Mouse (Mus musculus) erythroblast, embryonic 14.5 days (primary cell): ENCODE results near the gene Cdcp2.

Experiments
- GATA1 ChIP-seq: IDR thresholded peaks from 2 replicates; pipeline ENCODE4 v1.6.1; 2012; ENCODE audit warnings: low read length, inconsistent platforms, mixed read lengths
- TAL1 ChIP-seq: IDR thresholded peaks from 3 replicates; pipeline ENCODE4 v1.6.1; 2012; ENCODE audit warnings: low read length, inconsistent platforms, mixed read lengths

DNA sequence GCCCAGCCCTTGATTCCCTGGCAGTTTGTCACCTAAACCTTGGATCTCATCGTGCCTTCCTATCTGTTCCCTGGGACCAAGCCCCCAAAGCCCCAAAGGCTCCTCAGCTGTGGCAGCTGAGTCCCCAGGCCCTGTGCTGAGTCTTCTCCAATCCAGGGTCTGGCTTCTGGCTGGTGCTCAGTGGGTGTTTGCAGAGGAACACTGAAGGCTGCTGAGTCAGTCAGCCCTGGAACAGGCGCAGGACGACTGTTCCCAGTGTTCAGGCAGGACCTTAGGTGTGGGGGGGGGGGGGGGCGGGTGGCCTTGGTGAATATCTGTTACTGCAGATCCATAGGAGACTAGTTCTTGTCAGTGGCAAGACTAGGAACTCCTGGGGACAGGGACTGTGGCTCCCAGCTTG, 44.8 kb upstream of the Cdcp2 start:
- TF ChIP-seq TAL1: no peak
- TF ChIP-seq GATA1: no peak
